In the genomic region with DNA sequence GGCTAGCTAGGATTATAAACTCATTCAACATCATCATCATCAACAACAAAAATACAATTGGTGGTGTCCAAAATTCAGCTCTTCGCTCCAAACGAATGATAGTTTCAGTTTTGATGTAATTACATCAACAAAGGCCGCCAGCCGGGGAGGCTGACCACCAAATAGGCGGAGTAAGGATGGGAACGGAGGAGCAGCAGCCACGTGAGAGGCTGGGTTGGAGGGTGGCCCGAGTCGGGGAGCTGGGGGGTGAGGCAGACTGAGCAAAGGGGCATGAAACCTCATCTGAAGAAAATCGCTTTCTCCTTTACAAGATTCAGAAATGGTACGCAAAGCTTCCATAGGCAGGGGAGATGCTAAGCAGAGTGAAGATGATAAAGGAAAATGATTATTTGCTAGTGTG, we compare ENCODE assay signal across 10 mouse cellular contexts. TPM values are rescaled to one million over a fixed set of nuclear protein-coding genes. Genes with fewer than 3 reads are reported as not detected.
DNase-seq lines count a peak whose midpoint lies in the region.
"Had no signal": no experiment of that assay in that cellular context is flagged by ENCODE, and none has a peak within 500 bp of the region (broad histone marks: within the 10 kb centered on the region; RNA-seq: fewer than 3 reads in every experiment).

No protein-coding gene starts in this region.

- DNase-seq in gastrocnemius, postnatal 14 days, result peak; percentile 23
- DNase-seq in gastrocnemius, adult 18-20 months (ENCODE audit: low spot score), result no peak
- DNase-seq in layer of hippocampus, adult 18-20 months (ENCODE audit: low spot score in 2 of 2), result peak; percentile 21
- DNase-seq in layer of hippocampus, adult 9-11 months, result no peak
- peak; percentile 20 for DNase-seq in ovary, postnatal 36 days (ENCODE audit: low spot score)
- no peak for DNase-seq in ovary, adult 18-20 months (ENCODE audit: low spot score)
- DNase-seq in cerebellum, postnatal 10 days, result peak; percentile 81 to 84
- DNase-seq in urinary bladder, postnatal 14 days (ENCODE audit: low spot score), result no peak
- DNase-seq: adrenal gland, postnatal 25 days; kidney, adult 18-20 months had no signal

- intact Hi-C loops in gastrocnemius, postnatal 14 days (cut with DNase I; ENCODE audit: low total_unique reads), result no loop called here

RNA-seq across cellular contexts. Expression of gene Srd5a1, which starts 34.6 kb away (rescaled TPM):
- 1 to 10 TPM in 1 of 2 experiments, under 1 TPM in 1; 0.86 to 1.9 TPM for total RNA-seq in gastrocnemius, postnatal 14 days (2021)
- under 1 TPM in 1 of 2 experiments, not detected in 1; 0.28 TPM for total RNA-seq in gastrocnemius, adult 18-20 months (2021)
- 1 to 10 TPM; 7.2 to 8.0 TPM for total RNA-seq in layer of hippocampus, adult 18-20 months (2021)

RNA-seq across cellular contexts. Expression of gene Tent4a, which starts 42.3 kb away (rescaled TPM):
- 1 to 10 TPM; 6.8 to 9.4 TPM for total RNA-seq in gastrocnemius, postnatal 14 days (2021)
- 1 to 10 TPM; 5.6 to 6.3 TPM for total RNA-seq in gastrocnemius, adult 18-20 months (2021)
- 10 to 100 TPM; 51.0 to 52.1 TPM for total RNA-seq in layer of hippocampus, adult 18-20 months (2021)

RNA-seq across cellular contexts. Expression of gene Nsun2, which starts 43.1 kb away (rescaled TPM):
- 10 to 100 TPM; 39.5 to 44.5 TPM for total RNA-seq in gastrocnemius, postnatal 14 days (2021)
- 10 to 100 TPM; 42.4 to 46.5 TPM for total RNA-seq in gastrocnemius, adult 18-20 months (2021)
- 10 to 100 TPM; 85.0 to 92.9 TPM for total RNA-seq in layer of hippocampus, adult 18-20 months (2021)

Comparison
In these comparisons a context has a peak if more than half of its experiments do, and no peak if none do; other contexts are left out.
1. DNase-seq: peak in gastrocnemius, postnatal 14 days (single experiment), layer of hippocampus, adult 18-20 months (2 of 2), ovary, postnatal 36 days (single experiment) and cerebellum, postnatal 10 days (2 of 2); none in gastrocnemius, adult 18-20 months (single experiment), layer of hippocampus, adult 9-11 months (single experiment), ovary, adult 18-20 months (single experiment) and urinary bladder, postnatal 14 days (single experiment).
2. RNA of gene Tent4a, which starts 42.3 kb away (total RNA-seq): 51.0 to 52.1 TPM in layer of hippocampus, adult 18-20 months; 6.8 to 9.4 TPM in gastrocnemius, postnatal 14 days and 5.6 to 6.3 TPM in gastrocnemius, adult 18-20 months; every median in the first group is over 4 times any median in the second.